Comparison of ENCODE assay signal across 22 mouse cellular contexts in the genomic region with DNA sequence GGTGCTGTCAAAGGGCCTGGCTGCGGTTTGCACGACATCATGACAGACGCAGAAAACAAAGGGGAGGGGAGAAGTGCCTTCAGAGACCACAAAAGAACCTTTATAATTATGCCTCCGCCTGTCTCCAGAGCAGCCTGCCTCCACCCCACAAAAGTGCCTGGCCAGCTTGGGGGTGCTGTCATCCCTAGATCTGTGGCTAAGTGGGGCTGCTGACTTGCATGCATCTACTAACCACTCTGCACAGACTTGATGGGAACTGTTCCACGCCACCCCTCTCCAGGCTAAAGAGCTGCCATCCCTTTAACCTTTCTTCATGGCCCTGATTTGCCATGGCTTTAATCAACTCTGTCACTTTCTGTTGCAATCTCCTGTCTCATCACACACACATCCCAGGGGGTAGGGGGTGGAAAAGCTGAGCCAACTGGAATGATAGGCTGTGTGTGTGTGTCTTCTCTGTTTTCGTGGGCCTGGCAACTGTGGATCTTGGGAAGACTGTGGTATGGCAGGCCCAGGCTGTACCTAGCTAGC.
A peak's percentile ranks its signal among the peaks of the same experiment; 100 is the strongest.
DNase-seq lines count a peak whose midpoint lies in the region; ATAC-seq and TF ChIP-seq lines count a peak whose summit lies in the region.
"Had no signal": no experiment of that assay in that cellular context is flagged by ENCODE, and none has a peak within 500 bp of the region (broad histone marks: within the 10 kb centered on the region; RNA-seq: fewer than 3 reads in every experiment).

No protein-coding gene starts in this region.

- H3K36me3 ChIP-seq in hindbrain, embryonic 11.5 days (ENCODE audit: control insufficient read depth, insufficient read depth, low read length), result no peaks in the 10 kb centered on the region
- no peaks in the 10 kb centered on the region for H3K36me3 ChIP-seq in hindbrain, postnatal 0 days (ENCODE audit: insufficient read depth, low read length)
- no peaks in the 10 kb centered on the region for H3K36me3 ChIP-seq in embryonic facial prominence, embryonic 15.5 days
- H3K36me3 ChIP-seq: heart, embryonic 15.5 days had no signal

- no peak overlapping the region for H3K27ac ChIP-seq in hindbrain, embryonic 11.5 days (ENCODE audit: low read depth, low read length)
- no peak overlapping the region for H3K27ac ChIP-seq in hindbrain, postnatal 0 days
- H3K27ac ChIP-seq in embryonic facial prominence, embryonic 15.5 days (replicated peaks), result no peak overlapping the region
- H3K27ac ChIP-seq: forebrain, embryonic 13.5 days; heart, adult 2 months; heart, embryonic 15.5 days had no signal

- no peak overlapping the region for H3K9ac ChIP-seq in hindbrain, embryonic 11.5 days (ENCODE audit: low read depth, low read length)
- H3K9ac ChIP-seq in hindbrain, postnatal 0 days (replicated peaks; ENCODE audit: low read length), result no peak overlapping the region
- no peak overlapping the region for H3K9ac ChIP-seq in embryonic facial prominence, embryonic 15.5 days
- H3K9ac ChIP-seq: forebrain, embryonic 13.5 days; forebrain, postnatal 0 days; heart, embryonic 15.5 days had no signal

- 58% methylated on average over 6 of the region's 6 CpGs for WGBS in hindbrain, embryonic 11.5 days
- WGBS in hindbrain, postnatal 0 days, result 39% methylated on average over 6 of the region's 6 CpGs
- 52% methylated on average over 6 of the region's 6 CpGs for WGBS in embryonic facial prominence, embryonic 15.5 days

- H3K27me3 ChIP-seq in hindbrain, embryonic 11.5 days (ENCODE audit: control insufficient read depth, insufficient read depth, low read length), result no peaks in the 10 kb centered on the region
- H3K27me3 ChIP-seq in hindbrain, postnatal 0 days (ENCODE audit: insufficient read depth, low read length), result no peaks in the 10 kb centered on the region
- peaks cover 23% of the 10 kb centered on the region for H3K27me3 ChIP-seq in embryonic facial prominence, embryonic 15.5 days
- H3K27me3 ChIP-seq: heart, embryonic 15.5 days; Patski had no signal

- H3K4me1 ChIP-seq in hindbrain, embryonic 11.5 days (replicated peaks; ENCODE audit: control insufficient read depth, insufficient read depth, low read length), result no peaks in the 10 kb centered on the region
- no peaks in the 10 kb centered on the region for H3K4me1 ChIP-seq in hindbrain, postnatal 0 days (ENCODE audit: insufficient read depth, low read length)
- peaks cover 3% of the 10 kb centered on the region; the same call in 1 of the 2 replicates for H3K4me1 ChIP-seq in embryonic facial prominence, embryonic 15.5 days

- no peak for TF ChIP-seq CTCF in hindbrain, postnatal 0 days (IDR thresholded peaks at IDR 0.05; ENCODE audit: low read depth)

- H3K4me3 ChIP-seq in hindbrain, embryonic 11.5 days (ENCODE audit: low read depth, low read length), result no peak overlapping the region
- no peak overlapping the region for H3K4me3 ChIP-seq in hindbrain, postnatal 0 days (ENCODE audit: low read length)
- H3K4me3 ChIP-seq in embryonic facial prominence, embryonic 15.5 days (replicated peaks), result no peak overlapping the region
- H3K4me3 ChIP-seq: forebrain, embryonic 13.5 days; heart, adult 2 months; heart, embryonic 15.5 days had no signal

- no peaks in the 10 kb centered on the region for H3K9me3 ChIP-seq in hindbrain, embryonic 11.5 days (ENCODE audit: control insufficient read depth, low read length)
- H3K9me3 ChIP-seq in hindbrain, postnatal 0 days (ENCODE audit: low read length), result no peaks in the 10 kb centered on the region
- H3K9me3 ChIP-seq in embryonic facial prominence, embryonic 15.5 days (replicated peaks), result no peaks in the 10 kb centered on the region
- H3K9me3 ChIP-seq: forebrain, embryonic 13.5 days; heart, embryonic 15.5 days had no signal

- peak; percentile 26 for DNase-seq in adrenal gland, postnatal 14 days
- DNase-seq in adrenal gland, adult 18-20 months (ENCODE audit: low spot score in 2 of 2), result no peak
- no peak for DNase-seq in hindbrain, embryonic 11.5 days (ENCODE audit: low spot score)
- no peak for DNase-seq in hindbrain, postnatal 0 days (ENCODE audit: low spot score)
- DNase-seq in retina, postnatal 1 day, result peak; percentile 41
- DNase-seq in kidney, adult 9 months, result no peak
- DNase-seq: cerebellum, adult 11-12 months; cerebellum, adult 9-11 months; cerebellum, postnatal 36 days; forebrain, postnatal 0 days; gastrocnemius, postnatal 14 days; heart, adult 2 months; heart, postnatal 14 days; kidney, adult 8-10 months had no signal

- ATAC-seq in hindbrain, embryonic 11.5 days (ENCODE audit: low FRiP score), result 0 out of 2 replicates have a peak, but pooled peaks have one; percentile 53
- no peak for ATAC-seq in hindbrain, postnatal 0 days
- ATAC-seq in embryonic facial prominence, embryonic 15.5 days (ENCODE audit: insufficient number of reproducible peaks, low FRiP score, low TSS enrichment, low read depth), result peak; percentile 61; the same call in 1 of the 2 replicates
- ATAC-seq: activated CD4-positive, CD25-positive, alpha-beta regulatory T cell, adult 4 months; forebrain, embryonic 13.5 days; forebrain, postnatal 0 days; inflammation-experienced regulatory T-cells, adult 6 months; intestine, postnatal 0 days; Patski had no signal

- H3K4me2 ChIP-seq in hindbrain, embryonic 11.5 days (replicated peaks; ENCODE audit: low read depth, low read length), result no peak overlapping the region
- no peak overlapping the region for H3K4me2 ChIP-seq in hindbrain, postnatal 0 days (ENCODE audit: low read depth, low read length)
- no peak overlapping the region for H3K4me2 ChIP-seq in embryonic facial prominence, embryonic 15.5 days (replicated peaks)
- H3K4me2 ChIP-seq: forebrain, embryonic 13.5 days; heart, embryonic 11.5 days; heart, embryonic 15.5 days had no signal

Comparison
In these comparisons a context has a peak if more than half of its experiments do, and no peak if none do; other contexts are left out.
1. DNase-seq: peak in adrenal gland, postnatal 14 days (single experiment) and retina, postnatal 1 day (single experiment); none in adrenal gland, adult 18-20 months (0 of 2), hindbrain, embryonic 11.5 days (single experiment), hindbrain, postnatal 0 days (single experiment) and kidney, adult 9 months (single experiment).